Mouse (Mus musculus): ENCODE measurements around the gene Cat. TPM values are rescaled to one million over a fixed set of nuclear protein-coding genes. Genes with fewer than 3 reads are reported as not detected.

Cat gene
- polyA plus RNA-seq (2014; fragmentation: Illumina TruSeq; extraction: RNeasy Lipid Tissue Mini Kit (QIAGEN cat#74804); ENCODE audit: insufficient read depth, low read depth, low replicate concordance), result 126 TPM

GRCm38 (mm10) chr2:103484617-103485401 is at the start of gene Cat:
TSS of gene Cat (minus strand) at chr2:103485160.

GRCm38 (mm10) chr2:103411348-103411747 is 73.6 kb downstream of the Cat start, which contains the start of gene Elf5:
TSS of gene Elf5 (plus strand) at chr2:103411688.

Other genes with a start within 250 kb of the Cat start
- gene Ehf, start 181.9 kb downstream of the Cat start, polyA plus RNA-seq (2014; fragmentation: Illumina TruSeq; extraction: RNeasy Lipid Tissue Mini Kit (QIAGEN cat#74804); ENCODE audit: insufficient read depth, low read depth, low replicate concordance), result 7.4 TPM
- 19.2 TPM for gene Elf5, start 73.5 kb downstream of the Cat start, polyA plus RNA-seq (2014; fragmentation: Illumina TruSeq; extraction: RNeasy Lipid Tissue Mini Kit (QIAGEN cat#74804); ENCODE audit: insufficient read depth, low read depth, low replicate concordance)
- gene Abtb2, start 81.2 kb upstream of the Cat start, polyA plus RNA-seq (2014; fragmentation: Illumina TruSeq; extraction: RNeasy Lipid Tissue Mini Kit (QIAGEN cat#74804); ENCODE audit: insufficient read depth, low read depth, low replicate concordance), result 2.7 TPM